Mouse (Mus musculus): ENCODE results near the gene Lpgat1. TPM values are rescaled to one million over a fixed set of nuclear protein-coding genes. Genes with fewer than 3 reads are reported as not detected.

Lpgat1 gene
- total RNA-seq (2021): 10 to 100 TPM; 56.0 to 70.3 TPM
- long read RNA-seq, experiment 1, transcript Lpgat1-202 (8 exons, 2,792 nt): major isoform, 9 of 17 reads
- long read RNA-seq, experiment 1, partial matches to known transcripts: 0 of 17 reads
- long read RNA-seq, experiment 1, other reads (novel, unspliced or antisense): 8 of 17 reads
- long read RNA-seq, experiment 2, full-length matches to known transcripts: 15 of 33 reads
- long read RNA-seq, experiment 2, partial matches to known transcripts: 3 of 33 reads
- long read RNA-seq, experiment 2, other reads (novel, unspliced or antisense): 15 of 33 reads

- peak; percentile 51 to 69 for DNase-seq (ENCODE audit: low spot score in 2 of 2)
Measured at GRCm38 (mm10) chr1:191717601-191718498, at the start of gene Lpgat1. Gene Lpgat1, plus strand, starts transcription at chr1:191717834.

- DNase-seq (ENCODE audit: low spot score in 2 of 2): no peak
Measured at GRCm38 (mm10) chr1:191668030-191668429, 49.6 kb upstream of the Lpgat1 start.

- no peak for DNase-seq (ENCODE audit: low spot score in 2 of 2)
Measured at GRCm38 (mm10) chr1:191674071-191674470, 43.6 kb upstream of the Lpgat1 start.

GRCm38 (mm10) chr1:191681633-191682032, 36.0 kb upstream of the Lpgat1 start:
- no peak for DNase-seq (ENCODE audit: low spot score in 2 of 2)

- no peak for DNase-seq (ENCODE audit: low spot score in 2 of 2)
Measured at GRCm38 (mm10) chr1:191687531-191687930, 30.1 kb upstream of the Lpgat1 start.

- DNase-seq (ENCODE audit: low spot score in 2 of 2): peak; percentile 8 to 22
Measured at GRCm38 (mm10) chr1:191693231-191693630, 24.4 kb upstream of the Lpgat1 start.

GRCm38 (mm10) chr1:191698253-191698795, 19.3 kb upstream of the Lpgat1 start:
- DNase-seq (ENCODE audit: low spot score in 2 of 2): no peak

- no peak for DNase-seq (ENCODE audit: low spot score in 2 of 2)
Measured at GRCm38 (mm10) chr1:191704535-191704934, 13.1 kb upstream of the Lpgat1 start.

- no peak for DNase-seq (ENCODE audit: low spot score in 2 of 2)
Measured at GRCm38 (mm10) chr1:191706541-191707078, 11.0 kb upstream of the Lpgat1 start.

- no peak for DNase-seq (ENCODE audit: low spot score in 2 of 2)
Measured at GRCm38 (mm10) chr1:191709811-191710210, 7.8 kb upstream of the Lpgat1 start.

GRCm38 (mm10) chr1:191712224-191712838, 5.3 kb upstream of the Lpgat1 start:
- no peak for DNase-seq (ENCODE audit: low spot score in 2 of 2)

- DNase-seq (ENCODE audit: low spot score in 2 of 2): no peak
Measured at GRCm38 (mm10) chr1:191713813-191714212, 3.8 kb upstream of the Lpgat1 start.

- DNase-seq (ENCODE audit: low spot score in 2 of 2): no peak
Measured at GRCm38 (mm10) chr1:191715150-191715549, 2.5 kb upstream of the Lpgat1 start.

- DNase-seq (ENCODE audit: low spot score in 2 of 2): no peak
Measured at GRCm38 (mm10) chr1:191717141-191717540, 493 bp upstream of the Lpgat1 start.

GRCm38 (mm10) chr1:191718522-191719281, 1.1 kb downstream of the Lpgat1 start:
- peak; percentile 13 to 15 for DNase-seq (ENCODE audit: low spot score in 2 of 2)

- no peak for DNase-seq (ENCODE audit: low spot score in 2 of 2)
Measured at GRCm38 (mm10) chr1:191719326-191719725, 1.7 kb downstream of the Lpgat1 start.

GRCm38 (mm10) chr1:191720419-191720818, 2.8 kb downstream of the Lpgat1 start:
- no peak for DNase-seq (ENCODE audit: low spot score in 2 of 2)

GRCm38 (mm10) chr1:191722706-191723105, 5.1 kb downstream of the Lpgat1 start:
- no peak for DNase-seq (ENCODE audit: low spot score in 2 of 2)

GRCm38 (mm10) chr1:191723675-191724074, 6.0 kb downstream of the Lpgat1 start:
- no peak for DNase-seq (ENCODE audit: low spot score in 2 of 2)

- no peak for DNase-seq (ENCODE audit: low spot score in 2 of 2)
Measured at GRCm38 (mm10) chr1:191724385-191725061, 6.9 kb downstream of the Lpgat1 start.
